9 mouse cellular contexts compared by ENCODE assay signal in genomic region chr3:89647268-89647874, GRCm38 (mm10).
DNase-seq lines count a peak whose midpoint lies in the region; ATAC-seq lines count a peak whose summit lies in the region.
"Had no signal": no experiment of that assay in that cellular context is flagged by ENCODE, and none has a peak within 500 bp of the region (broad histone marks: within the 10 kb centered on the region; RNA-seq: fewer than 3 reads in every experiment).

No protein-coding gene starts in this region.

- no peaks in the 10 kb centered on the region for H3K9me3 ChIP-seq in kidney, embryonic 14.5 days (ENCODE audit: control insufficient read depth, low read length)
- no peaks in the 10 kb centered on the region for H3K9me3 ChIP-seq in hindbrain, embryonic 14.5 days (ENCODE audit: control insufficient read depth, low read length)
- H3K9me3 ChIP-seq in neural tube, embryonic 12.5 days = no peaks in the 10 kb centered on the region

- no peaks in the 10 kb centered on the region for H3K27me3 ChIP-seq in kidney, embryonic 14.5 days (ENCODE audit: control insufficient read depth, insufficient read depth, low read length)
- H3K27me3 ChIP-seq in hindbrain, embryonic 14.5 days (ENCODE audit: control insufficient read depth, insufficient read depth, low read length) = no peaks in the 10 kb centered on the region
- peaks cover 51% of the 10 kb centered on the region for H3K27me3 ChIP-seq in neural tube, embryonic 12.5 days (replicated peaks)

- DNase-seq in kidney, adult 9 months = no peak
- DNase-seq in embryo, embryonic 10.5 days (ENCODE audit: low spot score) = peak; percentile 80
- DNase-seq in hindbrain, embryonic 14.5 days (ENCODE audit: low spot score) = peak; percentile 57
- DNase-seq in right cerebral cortex, postnatal 36 days (ENCODE audit: low spot score in 2 of 2) = no peak
- no peak for DNase-seq in cerebellum, adult 9-10 months
- no peak for DNase-seq in natural killer cell, adult 2 months (ENCODE audit: low spot score in 2 of 2)

- ATAC-seq in kidney, embryonic 14.5 days (ENCODE audit: low FRiP score, low TSS enrichment) = peak; percentile 59
- ATAC-seq in hindbrain, embryonic 14.5 days (ENCODE audit: low FRiP score) = peak; percentile 70
- peak; percentile 92 for ATAC-seq in neural tube, embryonic 12.5 days (ENCODE audit: low FRiP score, low read depth)

- peak overlapping the region; percentile 83 for H3K27ac ChIP-seq in kidney, embryonic 14.5 days (ENCODE audit: low read depth, low read length)
- peak overlapping the region; percentile 83 for H3K27ac ChIP-seq in hindbrain, embryonic 14.5 days
- peak overlapping the region; percentile 44 for H3K27ac ChIP-seq in neural tube, embryonic 12.5 days

- H3K4me2 ChIP-seq in kidney, embryonic 14.5 days (replicated peaks; ENCODE audit: low read depth, low read length) = no peak overlapping the region
- H3K4me2 ChIP-seq in hindbrain, embryonic 14.5 days (replicated peaks) = no peak overlapping the region
- H3K4me2 ChIP-seq in neural tube, embryonic 12.5 days (replicated peaks) = peak overlapping the region; percentile 12; the same call in 1 of the 2 replicates

- H3K4me3 ChIP-seq in kidney, embryonic 14.5 days (ENCODE audit: low read length) = no peak overlapping the region
- no peak overlapping the region for H3K4me3 ChIP-seq in hindbrain, embryonic 14.5 days (replicated peaks; ENCODE audit: low read length)
- no peak overlapping the region for H3K4me3 ChIP-seq in neural tube, embryonic 12.5 days
- H3K4me3 ChIP-seq: erythroblast, embryonic 14.5 days had no signal

- H3K9ac ChIP-seq in kidney, embryonic 14.5 days (ENCODE audit: low read depth, low read length) = no peak overlapping the region
- H3K9ac ChIP-seq in hindbrain, embryonic 14.5 days = no peak overlapping the region
- H3K9ac ChIP-seq in neural tube, embryonic 12.5 days = no peak overlapping the region

- peaks cover 20% of the 10 kb centered on the region for H3K4me1 ChIP-seq in kidney, embryonic 14.5 days (ENCODE audit: control insufficient read depth, insufficient read depth, low read length)
- peaks cover 61% of the 10 kb centered on the region for H3K4me1 ChIP-seq in hindbrain, embryonic 14.5 days (replicated peaks; ENCODE audit: control insufficient read depth, insufficient read depth, low read length)
- peaks cover 30% of the 10 kb centered on the region for H3K4me1 ChIP-seq in neural tube, embryonic 12.5 days

- H3K36me3 ChIP-seq in kidney, embryonic 14.5 days (ENCODE audit: control insufficient read depth, insufficient read depth, low read length) = no peaks in the 10 kb centered on the region
- no peaks in the 10 kb centered on the region for H3K36me3 ChIP-seq in hindbrain, embryonic 14.5 days (replicated peaks; ENCODE audit: control insufficient read depth, insufficient read depth)
- H3K36me3 ChIP-seq in neural tube, embryonic 12.5 days = no peaks in the 10 kb centered on the region

- 54% methylated on average over 6 of the region's 6 CpGs for WGBS in kidney, embryonic 14.5 days
- WGBS in hindbrain, embryonic 14.5 days = 23% methylated on average over 6 of the region's 6 CpGs
- 26% methylated on average over 6 of the region's 6 CpGs for WGBS in neural tube, embryonic 12.5 days

Comparison
In these comparisons a context has a peak if more than half of its experiments do, and no peak if none do; other contexts are left out.
1. DNase-seq: peak in embryo, embryonic 10.5 days (single experiment) and hindbrain, embryonic 14.5 days (single experiment); none in kidney, adult 9 months (single experiment), right cerebral cortex, postnatal 36 days (0 of 2), cerebellum, adult 9-10 months (single experiment) and natural killer cell, adult 2 months (0 of 2).
2. Peak in every context shown above with its lines, with median percentiles within 50 percentile points of each other: ATAC-seq and H3K27ac ChIP-seq.